Mouse (Mus musculus): ENCODE results near the gene Nkain4. TPM values are rescaled to one million over a fixed set of nuclear protein-coding genes. Genes with fewer than 3 reads are reported as not detected.
A peak's percentile ranks its signal among the peaks of the same experiment; 100 is the strongest.

Gene Nkain4
- not detected in 2 replicates for total RNA-seq (2015)
- not detected in 2 replicates for total RNA-seq (2017)

DNA sequence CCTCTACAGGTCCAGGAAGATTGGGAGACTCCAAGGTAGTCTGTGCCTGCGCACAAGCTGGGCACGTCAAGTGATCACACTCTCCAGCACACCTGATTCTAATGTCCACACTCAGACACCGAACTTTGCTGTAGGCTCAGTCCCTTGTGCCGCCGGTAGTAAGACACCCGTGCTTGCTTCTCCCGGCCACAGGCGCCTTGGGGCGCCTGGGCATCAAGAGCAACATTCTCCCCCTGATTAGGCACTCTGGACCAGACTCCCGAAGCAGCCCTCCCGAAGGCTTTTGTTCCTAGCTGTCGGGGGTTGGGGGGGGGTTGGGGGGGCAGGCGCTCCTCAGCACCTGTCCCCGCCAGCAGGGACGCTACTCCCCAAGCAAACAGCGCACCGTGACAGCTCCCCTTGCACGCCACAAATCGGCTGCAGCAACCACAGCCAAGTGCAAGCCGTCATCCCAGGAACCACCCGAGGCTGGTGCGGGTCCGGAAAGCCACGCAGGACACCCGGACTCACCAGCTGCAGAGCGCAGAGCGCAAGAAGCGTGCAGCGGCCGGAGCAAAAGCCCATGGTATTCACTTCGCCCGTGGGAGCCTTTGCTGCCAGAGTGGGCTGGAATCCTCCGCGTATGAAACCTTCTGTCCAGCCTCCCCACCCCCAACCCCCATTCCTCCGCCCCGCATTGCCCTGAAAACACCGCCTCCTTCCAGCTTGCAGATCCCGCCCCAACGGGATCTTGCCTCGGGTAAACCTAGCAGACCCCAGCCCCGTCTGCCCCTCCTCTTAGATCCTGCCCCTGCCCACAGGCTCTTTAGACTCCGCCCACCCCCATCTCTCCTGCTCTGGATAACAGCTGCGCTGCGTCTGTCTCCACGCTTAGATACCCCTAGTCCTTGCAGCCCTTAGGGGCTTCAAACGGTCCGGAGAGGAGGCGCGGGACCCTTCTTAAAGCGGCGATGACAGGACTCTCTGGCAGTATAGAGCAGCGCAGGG lies at the start of gene Nkain4:
Gene Nkain4 (minus strand): TSS at position 639 of the 987 bp plus-strand sequence.
- no peak for ATAC-seq (ENCODE audit: poor library complexity, severe bottlenecking)

GRCm38 (mm10) chr2:180996905-180997304 lies 42.4 kb upstream of the Nkain4 start:
- no peak for ATAC-seq (ENCODE audit: poor library complexity, severe bottlenecking)

GRCm38 (mm10) chr2:180996436-180996835 lies 41.9 kb upstream of the Nkain4 start:
- ATAC-seq (ENCODE audit: poor library complexity, severe bottlenecking): peak; percentile 71

DNA sequence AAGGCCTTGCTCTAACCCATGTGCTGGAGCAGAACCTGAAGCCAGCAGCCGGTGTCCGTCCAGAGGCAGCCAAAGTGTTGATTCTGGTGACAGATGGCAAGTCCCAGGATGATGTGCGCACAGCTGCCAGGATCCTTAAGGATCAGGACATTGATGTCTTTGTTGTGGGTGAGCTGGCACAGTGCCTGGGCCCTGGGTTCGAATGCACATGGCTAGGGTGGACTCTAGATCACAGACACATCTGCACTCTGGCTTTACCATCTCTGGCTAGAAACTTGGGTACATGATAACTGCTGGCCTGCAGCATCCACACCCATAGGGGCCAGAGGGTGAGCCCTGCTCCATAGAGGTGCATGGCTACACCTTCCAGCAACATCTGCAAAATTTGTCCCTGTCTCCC lies 41.0 kb upstream of the Nkain4 start:
- no peak for ATAC-seq (ENCODE audit: poor library complexity, severe bottlenecking)

DNA sequence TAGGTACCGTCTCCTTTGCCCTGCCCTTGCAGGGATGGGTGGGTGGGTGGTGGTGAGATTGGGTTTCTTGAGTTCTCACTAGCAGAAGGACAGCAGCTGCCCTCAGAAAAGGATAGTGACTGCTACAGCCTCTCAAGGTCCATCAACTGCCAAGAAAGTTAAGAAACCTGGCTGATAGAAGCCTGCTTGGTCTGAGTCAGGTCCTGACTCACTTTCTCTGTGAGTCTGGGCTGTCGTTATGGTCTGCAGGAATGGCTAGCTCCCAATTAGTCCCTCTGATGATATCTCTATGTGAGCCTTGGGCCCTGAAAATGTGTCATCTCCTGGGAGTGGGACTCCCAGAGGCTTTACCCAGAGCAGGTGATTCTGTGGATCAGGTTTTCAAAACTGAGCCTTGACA lies 39.9 kb upstream of the Nkain4 start:
- no peak for ATAC-seq (ENCODE audit: poor library complexity, severe bottlenecking)

GRCm38 (mm10) chr2:180990347-180990746 lies 35.8 kb upstream of the Nkain4 start:
- ATAC-seq (ENCODE audit: poor library complexity, severe bottlenecking): no peak

- ATAC-seq (ENCODE audit: poor library complexity, severe bottlenecking): no peak
These were observed 34.4 kb upstream of the Nkain4 start for GRCm38 (mm10) chr2:180988948-180989347.

DNA sequence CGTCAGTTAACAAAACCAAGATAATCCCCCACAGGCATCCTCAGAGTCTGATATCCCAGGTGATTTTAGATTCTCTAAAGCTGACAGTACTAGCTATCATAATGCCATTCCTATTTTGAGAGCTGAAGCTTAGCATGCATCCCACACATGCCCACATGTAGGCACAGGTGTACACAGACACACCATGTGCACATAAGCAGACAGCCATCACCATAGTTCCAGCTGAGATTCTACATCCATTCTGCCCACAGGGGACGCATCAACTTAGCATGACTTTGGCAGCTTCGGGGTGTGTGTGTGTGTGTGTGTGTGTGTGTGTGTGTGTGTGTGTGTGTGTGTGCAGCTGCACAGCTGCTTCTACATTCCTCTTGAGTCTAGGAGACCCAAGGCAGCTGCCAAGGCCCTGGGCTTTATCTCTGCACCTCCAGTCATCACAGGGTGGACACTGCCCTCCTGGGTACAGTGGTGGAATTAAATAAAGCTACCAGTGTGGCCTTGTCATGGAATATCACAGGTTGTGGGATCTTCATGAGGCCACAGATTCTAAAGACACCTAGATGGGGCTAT lies 33.9 kb upstream of the Nkain4 start:
- ATAC-seq (ENCODE audit: poor library complexity, severe bottlenecking): no peak

GRCm38 (mm10) chr2:180987432-180988030 lies 33.0 kb upstream of the Nkain4 start:
- no peak for ATAC-seq (ENCODE audit: poor library complexity, severe bottlenecking)

DNA sequence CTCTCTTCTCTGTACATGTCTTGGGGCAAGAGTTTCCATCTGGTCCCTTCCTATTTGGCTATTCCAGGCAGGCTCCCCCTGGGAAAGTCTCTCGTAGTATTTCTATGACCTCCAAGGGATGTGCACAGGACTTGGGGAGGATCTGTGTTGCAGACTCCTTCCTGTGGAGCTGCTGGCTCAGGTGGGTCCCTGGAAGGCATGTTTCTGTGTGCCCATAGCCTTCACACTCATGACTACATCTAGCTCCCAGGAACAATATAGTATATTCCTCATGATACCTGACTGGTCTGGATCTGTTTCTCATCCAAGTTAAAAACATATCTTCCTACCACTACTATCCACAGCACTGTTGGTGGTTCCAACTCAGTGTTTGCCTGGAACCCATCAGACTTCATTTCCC lies 32.5 kb upstream of the Nkain4 start:
- ATAC-seq (ENCODE audit: poor library complexity, severe bottlenecking): no peak

DNA sequence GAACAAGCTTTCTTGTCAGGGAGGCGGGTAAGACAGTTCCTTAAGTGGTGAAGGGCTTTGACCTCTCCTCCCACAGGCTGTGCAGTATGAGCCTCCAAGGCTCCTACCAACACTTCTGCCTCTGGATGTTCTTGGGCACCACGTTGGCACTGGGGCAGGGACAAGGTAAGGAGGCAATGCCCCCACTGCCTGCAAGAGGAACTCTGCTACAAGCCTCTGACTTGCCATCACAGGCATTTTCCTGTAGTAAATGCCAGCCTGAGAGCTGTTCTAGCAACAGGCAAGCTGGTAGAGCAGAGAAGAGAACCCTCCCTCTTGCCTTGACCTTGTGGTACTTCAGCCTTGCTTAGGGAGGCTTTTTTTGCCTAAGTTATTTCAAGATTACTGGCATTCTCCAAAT lies 31.9 kb upstream of the Nkain4 start, which contains the start of gene Col20a1:
Gene Col20a1 (plus strand): TSS at position 87 of the 400 bp plus-strand sequence.
- no peak for ATAC-seq (ENCODE audit: poor library complexity, severe bottlenecking)

- no peak for ATAC-seq (ENCODE audit: poor library complexity, severe bottlenecking)
These were observed 31.1 kb upstream of the Nkain4 start for GRCm38 (mm10) chr2:180985635-180986034.

GRCm38 (mm10) chr2:180981133-180981532 lies 26.6 kb upstream of the Nkain4 start:
- no peak for ATAC-seq (ENCODE audit: poor library complexity, severe bottlenecking)

DNA sequence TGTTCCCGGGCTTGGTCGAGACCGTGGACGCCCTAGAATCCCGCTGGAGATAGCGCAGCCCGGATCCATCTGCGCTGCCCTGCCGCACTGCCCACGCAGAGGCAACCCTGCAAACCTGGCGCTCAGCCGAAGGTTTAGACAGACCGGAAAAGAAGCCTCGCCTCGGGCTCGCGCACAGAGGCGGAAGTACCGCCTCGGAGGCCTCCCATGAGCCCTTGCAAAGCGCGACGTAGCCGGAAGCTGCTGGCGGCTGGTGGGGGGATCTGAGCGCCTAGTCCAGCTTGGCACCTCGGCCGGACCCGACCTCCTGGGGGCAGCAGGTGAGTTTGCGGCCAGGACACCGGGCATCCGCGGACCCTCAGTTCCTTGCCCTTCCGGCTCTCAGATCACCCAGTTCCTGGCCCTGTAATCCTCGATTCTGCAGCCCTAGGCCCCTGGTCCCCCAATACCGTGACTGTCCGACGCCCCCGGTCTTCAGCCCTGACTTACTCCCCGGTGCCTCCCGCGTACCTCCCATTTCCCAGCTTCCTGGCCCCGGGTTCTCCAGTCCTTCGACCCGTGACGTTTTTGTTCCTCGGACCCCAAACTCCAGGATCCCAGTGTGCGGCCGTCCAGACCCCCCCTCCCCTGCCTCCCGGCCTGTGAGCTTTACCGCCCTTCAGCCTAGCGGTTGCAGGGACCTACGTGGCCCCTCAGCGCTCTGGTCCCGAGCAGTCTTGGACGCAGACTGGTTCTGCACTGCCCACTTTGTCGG lies 12.7 kb upstream of the Nkain4 start, which contains the start of gene Arfgap1:
Gene Arfgap1 (plus strand): TSS at position 216 of the 754 bp plus-strand sequence.
- peak; percentile 89 for ATAC-seq (ENCODE audit: poor library complexity, severe bottlenecking)

DNA sequence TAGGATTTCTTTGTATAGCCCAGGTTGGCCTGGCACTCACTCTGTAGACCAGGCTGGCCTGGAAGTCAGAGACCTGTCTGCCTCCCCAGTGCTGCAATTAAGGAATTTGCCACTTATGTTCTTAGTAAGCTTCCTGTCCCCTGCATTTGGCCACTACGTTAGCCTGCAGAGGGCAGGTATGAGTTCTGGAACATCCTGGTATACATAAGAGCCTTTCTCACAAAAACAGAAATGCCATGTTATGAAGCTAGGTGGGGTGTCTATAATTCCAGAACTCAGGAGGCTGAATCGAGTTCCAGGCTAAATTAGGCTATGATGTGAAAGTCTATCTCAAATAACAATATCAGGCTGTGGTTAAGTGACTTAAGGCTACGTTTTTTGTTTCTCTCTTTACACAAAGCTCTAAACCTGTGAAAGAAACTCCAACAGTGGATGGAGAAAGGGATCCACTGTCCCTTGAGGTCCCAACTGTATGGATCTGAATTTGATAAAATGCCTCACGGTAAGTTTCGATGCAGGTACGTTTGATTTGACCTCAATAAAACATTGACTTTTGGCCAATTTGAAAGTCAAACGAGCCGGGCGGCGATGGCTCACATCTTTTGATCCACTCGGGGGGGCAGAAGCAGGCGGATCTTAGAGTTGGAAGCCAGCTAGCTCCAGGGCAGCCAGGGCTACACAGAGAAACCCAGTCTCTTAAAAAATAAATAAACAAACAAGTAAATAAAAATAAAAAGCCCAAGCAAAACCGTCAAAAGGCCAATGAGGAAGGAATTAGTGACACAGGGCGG lies 11.8 kb upstream of the Nkain4 start:
- peak; percentile 19 for ATAC-seq (ENCODE audit: poor library complexity, severe bottlenecking)

- ATAC-seq (ENCODE audit: poor library complexity, severe bottlenecking): peak; percentile 68
These were observed 9.5 kb upstream of the Nkain4 start for GRCm38 (mm10) chr2:180963956-180964355.

GRCm38 (mm10) chr2:180962616-180963308 lies 8.3 kb upstream of the Nkain4 start:
- ATAC-seq (ENCODE audit: poor library complexity, severe bottlenecking): no peak

GRCm38 (mm10) chr2:180960187-180960586 lies 5.7 kb upstream of the Nkain4 start:
- ATAC-seq (ENCODE audit: poor library complexity, severe bottlenecking): no peak

DNA sequence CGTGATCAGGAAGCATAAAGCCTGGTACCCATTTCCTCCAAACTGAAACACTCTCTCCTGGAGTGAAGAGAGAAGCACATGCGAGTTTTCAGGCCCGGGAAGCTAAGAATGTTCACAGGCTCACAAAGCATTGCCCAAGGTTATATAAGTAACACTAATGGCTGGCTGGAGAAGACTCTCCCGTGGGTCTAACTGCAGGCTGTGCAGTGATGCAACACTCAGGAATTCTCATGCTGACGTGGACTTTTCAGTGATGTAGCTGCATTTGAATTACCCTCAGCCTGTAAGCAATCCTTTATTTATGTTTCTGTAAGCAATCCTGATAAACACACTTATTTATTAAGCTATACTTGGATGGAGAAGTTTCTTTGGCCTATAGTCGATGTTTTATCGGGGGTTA lies 5.1 kb upstream of the Nkain4 start:
- no peak for ATAC-seq (ENCODE audit: poor library complexity, severe bottlenecking)

Measured in megakaryocyte, adult 5-6 weeks (primary cell).